Mouse (Mus musculus) intestine, embryonic 16.5 days (tissue): ENCODE measurements around the gene Wdr25. TPM values are rescaled to one million over a fixed set of nuclear protein-coding genes. Genes with fewer than 3 reads are reported as not detected.
A peak's percentile ranks its signal among the peaks of the same experiment; 100 is the strongest.

Experiments used
- ATAC-seq: fragments of 200-750 bp; cut with Nextera tagmentation; 2 replicates; pipeline ENCODE4 v1.8.0; 2017; ENCODE audit warnings: moderate TSS enrichment, moderate library complexity
- H3K27ac ChIP-seq: fragments of 300-500 bp; sonication (generic); 2 replicates; pipeline ENCODE4 v1.5.1; 2014; ENCODE audit warnings: mild to moderate bottlenecking, low read length
- H3K27me3 ChIP-seq: fragments of 300-500 bp; sonication (generic); replicated peaks from 2 replicates; pipeline ENCODE4 v1.6.1; 2014; ENCODE audit warnings: low read length, control low read depth, mixed read lengths; ENCODE audit not compliant: control insufficient read depth, insufficient read depth
- H3K36me3 ChIP-seq: fragments of 300-500 bp; sonication (generic); 2 replicates; pipeline ENCODE4 v1.6.1; 2014; ENCODE audit warnings: low read length, control low read depth; ENCODE audit not compliant: control insufficient read depth, insufficient read depth
- H3K4me1 ChIP-seq: fragments of 300-500 bp; sonication (generic); 2 replicates; pipeline ENCODE4 v1.6.1; 2014; ENCODE audit warnings: low read length, control low read depth, mixed read lengths; ENCODE audit not compliant: control insufficient read depth, insufficient read depth
- H3K4me2 ChIP-seq: fragments of 300-500 bp; sonication (generic); 2 replicates; pipeline ENCODE4 v1.6.1; 2014; ENCODE audit warnings: low read depth, low read length, control low read depth
- H3K4me3 ChIP-seq: fragments of 300-500 bp; sonication (generic); 2 replicates; pipeline ENCODE4 v1.5.1; 2014; ENCODE audit warnings: mild to moderate bottlenecking, low read length
- H3K9ac ChIP-seq: fragments of 300-500 bp; sonication (generic); 2 replicates; pipeline ENCODE4 v1.6.1; 2014; ENCODE audit warnings: low read depth, low read length
- H3K9me3 ChIP-seq: fragments of 300-500 bp; sonication (generic); 2 replicates; pipeline ENCODE4 v1.6.1; 2016; ENCODE audit warnings: low read length, control low read depth; ENCODE audit not compliant: control insufficient read depth
- WGBS: fragments of 180-500 bp; shearing (Covaris S2); extraction: QIAGEN DNeasy Blood & Tissue Kit; methylation state at CpG from one replicate; pipeline ENCODE4 v1.1.7; 2014; 5-methylcytosine and 5-hydroxymethylcytosine counted together
- polyA plus RNA-seq: library from polyadenylated mRNA; unstranded; fragments of >200 nt; fragmentation: Nextera tagmentation; extraction: Ambion mirVana; gene quantifications from 2 replicates; pipeline ENCODE4 v1.2.1, GENCODE M21; 2015

Gene Wdr25
- polyA plus RNA-seq, 1 experiment from 2014 or later = 6.9 TPM

DNA sequence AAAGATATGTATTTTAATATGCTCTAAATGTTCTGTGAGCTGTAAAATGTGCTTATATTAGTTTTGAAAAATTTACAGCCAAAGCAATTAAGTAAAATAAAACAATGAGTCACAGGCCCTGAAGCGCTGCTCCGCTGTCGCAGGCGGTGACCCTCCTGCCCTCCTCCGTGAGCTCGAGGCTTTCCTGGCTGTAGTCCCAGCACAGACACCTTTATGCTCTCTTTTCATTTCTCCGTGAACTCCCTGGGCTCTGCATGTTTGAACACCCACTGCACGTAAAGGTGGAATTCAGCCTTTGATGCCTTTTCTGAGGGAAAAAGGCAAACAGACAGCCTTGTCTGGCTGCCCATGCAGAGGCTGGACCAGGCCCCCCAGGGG is 10.8 kb downstream of the Wdr25 start:
- peaks cover 35% of the 10 kb centered on the region for H3K4me1 ChIP-seq
- no peaks in the 10 kb centered on the region for H3K9me3 ChIP-seq
- no peak overlapping the region for H3K4me3 ChIP-seq
- H3K36me3 ChIP-seq = no peaks in the 10 kb centered on the region
- peak overlapping the region; percentile 47 for H3K9ac ChIP-seq
- H3K4me2 ChIP-seq = no peak overlapping the region
- H3K27ac ChIP-seq = peak overlapping the region; percentile 17; the same call in 1 of the 2 replicates
- 29% methylated on average over 8 of the region's 8 CpGs for WGBS
- no peak for ATAC-seq
- no peaks in the 10 kb centered on the region for H3K27me3 ChIP-seq

DNA sequence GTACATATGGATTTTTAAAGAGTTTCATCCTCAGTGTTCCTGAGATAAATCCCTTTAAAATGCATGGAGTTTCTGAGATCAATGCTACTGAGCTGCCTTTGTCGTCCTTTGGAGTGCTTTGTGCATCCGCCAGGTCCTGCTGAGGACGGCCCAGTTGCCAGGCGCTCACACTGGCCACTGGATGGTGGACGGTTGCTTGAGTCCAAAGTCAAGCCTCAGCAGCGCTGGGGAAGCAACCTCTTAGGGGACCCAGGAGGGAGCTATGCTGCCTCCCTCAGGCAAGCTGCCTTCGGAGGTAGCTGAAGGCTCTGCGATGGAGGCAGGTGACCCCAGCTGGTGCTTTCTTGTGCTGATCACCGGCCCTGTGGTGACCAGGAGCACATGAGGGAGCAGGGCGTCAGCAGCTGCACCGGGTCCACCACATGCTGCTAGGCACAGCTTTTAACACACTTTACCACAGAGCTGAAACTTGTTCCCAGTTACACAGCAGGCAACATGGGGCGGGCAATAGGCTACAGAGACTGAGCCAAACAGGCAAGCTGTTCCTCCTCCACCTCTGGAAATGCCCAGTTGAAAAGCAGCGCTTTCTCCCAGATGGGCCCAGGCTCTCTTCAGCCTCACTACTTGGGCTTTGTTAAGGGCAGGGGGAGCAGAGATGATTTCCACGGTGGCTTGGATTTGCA is 12.3 kb downstream of the Wdr25 start:
- Histone ChIP-seq H3K27me3 (no peaks in the 10 kb centered on the region), H3K27ac (no peak overlapping the region), H3K4me1 (peaks cover 35% of the 10 kb centered on the region), H3K9me3 (no peaks in the 10 kb centered on the region), H3K4me3 (no peak overlapping the region), H3K36me3 (no peaks in the 10 kb centered on the region), H3K4me2 (no peak overlapping the region), H3K9ac (no peak overlapping the region)
- no peak for ATAC-seq
- WGBS = 56% methylated on average over 14 of the region's 14 CpGs

DNA sequence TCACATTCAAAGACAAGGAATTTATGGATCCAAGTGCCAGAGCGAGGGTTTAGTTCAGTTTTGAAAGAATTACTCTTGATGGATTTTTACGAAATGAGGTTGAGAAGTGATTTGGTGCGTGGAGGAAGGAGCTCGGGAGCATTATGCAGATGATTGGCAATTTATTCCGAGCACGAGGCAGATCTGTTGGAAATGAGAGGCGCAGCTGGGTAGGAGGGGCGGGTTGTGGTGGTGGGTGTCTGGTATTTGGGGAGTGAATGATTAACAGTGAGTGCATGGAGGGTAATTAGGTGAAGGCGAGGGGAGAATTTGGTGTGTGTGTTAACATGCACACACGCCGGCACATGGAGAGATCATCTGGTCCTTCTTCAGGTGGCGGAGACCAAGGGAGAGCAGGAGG is 13.0 kb downstream of the Wdr25 start:
- Histone ChIP-seq H3K27ac (0 out of 2 replicates have a peak overlapping the region, but pooled peaks have one; percentile 20), H3K4me2 (no peak overlapping the region)

DNA sequence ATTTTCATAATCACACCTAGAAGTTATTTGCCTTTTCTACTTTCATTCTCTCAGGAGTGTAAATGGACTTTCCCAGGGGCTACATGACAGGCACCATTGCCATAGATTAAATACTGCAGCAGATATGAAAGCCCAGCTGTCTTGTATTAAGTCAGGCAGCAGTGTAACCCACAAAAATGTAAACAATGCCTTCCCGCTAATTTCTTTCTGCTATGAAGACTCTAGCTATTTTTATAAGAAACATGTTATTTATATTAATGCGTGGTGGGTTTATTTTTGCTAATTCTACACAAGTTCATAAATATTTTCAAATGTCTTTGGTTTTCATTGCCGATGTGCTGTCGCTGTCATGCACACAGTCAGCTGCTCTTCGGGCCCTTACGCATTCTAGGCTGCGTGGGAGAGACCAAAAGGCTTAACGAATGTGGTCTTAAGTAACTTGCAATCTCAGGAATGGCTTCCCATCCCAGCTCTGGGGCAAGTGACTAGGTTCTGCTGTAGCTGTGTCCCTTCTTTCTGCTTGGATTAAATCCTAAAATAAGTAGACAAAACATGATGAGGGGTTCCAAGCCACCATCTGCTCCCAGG is 16.5 kb downstream of the Wdr25 start:
- 62% methylated on average over 8 of the region's 8 CpGs for WGBS
- H3K9ac ChIP-seq = no peak overlapping the region
- H3K27ac ChIP-seq = peak overlapping the region; percentile 53
- peaks cover 33% of the 10 kb centered on the region for H3K4me1 ChIP-seq
- H3K9me3 ChIP-seq = no peaks in the 10 kb centered on the region
- H3K27me3 ChIP-seq = no peaks in the 10 kb centered on the region
- H3K4me3 ChIP-seq = no peak overlapping the region
- no peaks in the 10 kb centered on the region for H3K36me3 ChIP-seq
- H3K4me2 ChIP-seq = no peak overlapping the region
- no peak for ATAC-seq

More for the DNA sequence above, 13.0 kb downstream of the Wdr25 start:
- no peaks in the 10 kb centered on the region for H3K9me3 ChIP-seq
- H3K9ac ChIP-seq = no peak overlapping the region
- no peak for ATAC-seq
- WGBS = 69% methylated on average over 12 of the region's 12 CpGs
- no peak overlapping the region for H3K4me3 ChIP-seq
- H3K4me1 ChIP-seq = peaks cover 29% of the 10 kb centered on the region
- H3K36me3 ChIP-seq = no peaks in the 10 kb centered on the region
- H3K27me3 ChIP-seq = no peaks in the 10 kb centered on the region

DNA sequence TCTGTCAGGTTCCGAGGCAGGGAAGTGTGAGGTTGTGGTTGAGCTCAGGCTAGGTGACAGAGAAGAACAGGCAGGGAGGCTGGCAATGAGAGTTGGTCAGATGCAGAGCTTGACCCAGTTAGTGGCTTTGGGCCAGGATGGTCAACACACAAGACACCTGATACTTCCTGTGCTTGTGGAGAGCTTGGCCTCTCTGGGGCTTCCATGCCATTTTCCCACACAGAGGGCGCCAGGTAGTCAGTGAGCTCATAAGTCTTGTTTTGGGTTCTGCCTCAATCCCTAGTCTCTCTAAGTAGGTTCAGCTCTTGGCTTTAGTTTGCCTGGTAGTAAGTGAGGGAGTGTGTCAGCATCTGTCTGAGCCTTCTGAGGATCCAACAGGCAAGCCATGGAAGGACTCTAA is 19.0 kb downstream of the Wdr25 start:
- no peak for ATAC-seq
- WGBS = 91% methylated on average over 2 of the region's 2 CpGs
- no peaks in the 10 kb centered on the region for H3K27me3 ChIP-seq
- no peak overlapping the region for H3K4me3 ChIP-seq
- no peaks in the 10 kb centered on the region for H3K9me3 ChIP-seq
- no peak overlapping the region for H3K9ac ChIP-seq
- no peaks in the 10 kb centered on the region for H3K36me3 ChIP-seq
- H3K4me1 ChIP-seq = peaks cover 29% of the 10 kb centered on the region
- H3K27ac ChIP-seq = no peak overlapping the region
- no peak overlapping the region for H3K4me2 ChIP-seq

DNA sequence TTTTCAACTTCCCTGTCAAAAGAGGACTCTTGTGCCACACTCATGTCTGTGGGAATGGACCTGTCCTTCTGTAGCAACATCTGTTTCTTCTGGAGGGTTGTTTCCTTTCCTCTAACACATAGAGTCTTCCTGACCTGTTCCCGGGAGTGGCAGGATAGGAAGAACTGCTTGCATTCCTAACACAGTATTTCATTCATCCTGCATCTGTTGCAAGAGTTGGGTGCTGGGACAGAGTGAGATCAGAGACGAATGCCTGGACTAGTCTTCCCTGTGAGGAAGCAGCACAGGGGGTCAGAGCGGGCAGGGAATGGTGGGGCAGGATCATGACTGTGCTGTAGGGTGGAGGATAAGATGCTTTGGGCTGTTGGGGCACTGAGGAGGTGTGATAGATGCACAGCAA is 20.8 kb downstream of the Wdr25 start:
- Histone ChIP-seq H3K27ac (no peak overlapping the region), H3K4me3 (no peak overlapping the region), H3K4me1 (peaks cover 20% of the 10 kb centered on the region), H3K27me3 (no peaks in the 10 kb centered on the region), H3K9ac (no peak overlapping the region), H3K9me3 (no peaks in the 10 kb centered on the region), H3K36me3 (no peaks in the 10 kb centered on the region), H3K4me2 (no peak overlapping the region)
- no peak for ATAC-seq
- WGBS = 56% methylated on average over 3 of the region's 3 CpGs

DNA sequence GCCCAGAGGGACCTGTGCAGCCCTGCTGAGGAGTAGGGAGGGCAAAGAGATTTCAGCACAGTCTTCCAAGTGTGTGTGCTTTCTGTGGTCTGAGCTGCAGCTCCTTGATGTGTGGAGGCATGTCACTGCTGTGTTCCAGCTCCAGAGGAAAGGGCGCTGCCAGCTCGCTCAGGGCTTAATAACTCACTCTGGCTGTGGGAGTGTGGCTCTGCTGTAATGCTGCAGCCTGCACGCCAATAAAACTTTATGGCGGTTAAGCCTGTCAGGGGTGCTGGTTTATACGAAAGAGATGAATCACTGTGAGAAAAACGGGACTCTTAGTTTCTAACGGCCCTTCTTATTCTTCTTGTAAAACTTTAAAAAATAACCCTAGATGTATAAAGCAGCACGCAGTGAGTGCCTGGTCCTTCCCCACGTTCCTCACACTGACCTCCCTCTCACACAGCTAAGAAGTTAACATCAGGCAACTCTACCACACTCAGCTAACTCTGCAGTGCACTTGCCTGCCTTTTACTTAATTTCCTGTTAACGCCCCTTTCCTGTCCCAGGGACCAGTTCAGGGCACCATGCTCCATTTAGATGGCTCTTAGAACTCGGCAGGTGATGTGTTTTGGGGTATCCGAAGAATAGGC is 21.4 kb downstream of the Wdr25 start:
- no peaks in the 10 kb centered on the region for H3K9me3 ChIP-seq
- H3K4me2 ChIP-seq = no peak overlapping the region
- no peaks in the 10 kb centered on the region for H3K36me3 ChIP-seq
- WGBS = 35% methylated on average over 12 of the region's 12 CpGs
- H3K4me1 ChIP-seq = peaks cover 20% of the 10 kb centered on the region
- peak; percentile 67 for ATAC-seq
- H3K9ac ChIP-seq = no peak overlapping the region
- no peak overlapping the region for H3K4me3 ChIP-seq
- no peaks in the 10 kb centered on the region for H3K27me3 ChIP-seq
- no peak overlapping the region for H3K27ac ChIP-seq

DNA sequence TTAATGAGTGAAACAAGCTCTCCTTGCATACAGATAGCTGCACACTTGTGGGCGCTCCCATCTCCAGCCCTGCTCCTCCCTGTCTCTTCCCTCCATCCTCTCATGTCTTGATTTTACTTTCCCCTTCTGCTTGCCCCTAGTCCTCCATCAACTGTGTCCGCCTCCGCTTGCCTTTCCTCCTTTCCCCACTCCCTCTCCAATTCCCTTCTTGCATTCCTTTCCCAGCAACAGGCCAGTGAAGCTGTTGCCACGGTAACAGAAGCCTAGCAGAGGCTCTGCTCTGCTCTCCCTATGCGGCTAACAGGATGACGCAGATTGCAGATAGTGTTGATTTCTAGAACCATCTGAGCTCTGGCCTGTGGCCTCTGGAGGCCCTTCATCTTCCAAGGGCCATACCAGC is 22.5 kb downstream of the Wdr25 start:
- WGBS = 39% methylated on average over 6 of the region's 6 CpGs
- Histone ChIP-seq H3K27ac (no peak overlapping the region), H3K4me2 (no peak overlapping the region), H3K27me3 (no peaks in the 10 kb centered on the region), H3K36me3 (no peaks in the 10 kb centered on the region), H3K4me1 (peaks cover 20% of the 10 kb centered on the region), H3K4me3 (no peak overlapping the region), H3K9me3 (no peaks in the 10 kb centered on the region), H3K9ac (no peak overlapping the region)
- ATAC-seq = peak; percentile 59

DNA sequence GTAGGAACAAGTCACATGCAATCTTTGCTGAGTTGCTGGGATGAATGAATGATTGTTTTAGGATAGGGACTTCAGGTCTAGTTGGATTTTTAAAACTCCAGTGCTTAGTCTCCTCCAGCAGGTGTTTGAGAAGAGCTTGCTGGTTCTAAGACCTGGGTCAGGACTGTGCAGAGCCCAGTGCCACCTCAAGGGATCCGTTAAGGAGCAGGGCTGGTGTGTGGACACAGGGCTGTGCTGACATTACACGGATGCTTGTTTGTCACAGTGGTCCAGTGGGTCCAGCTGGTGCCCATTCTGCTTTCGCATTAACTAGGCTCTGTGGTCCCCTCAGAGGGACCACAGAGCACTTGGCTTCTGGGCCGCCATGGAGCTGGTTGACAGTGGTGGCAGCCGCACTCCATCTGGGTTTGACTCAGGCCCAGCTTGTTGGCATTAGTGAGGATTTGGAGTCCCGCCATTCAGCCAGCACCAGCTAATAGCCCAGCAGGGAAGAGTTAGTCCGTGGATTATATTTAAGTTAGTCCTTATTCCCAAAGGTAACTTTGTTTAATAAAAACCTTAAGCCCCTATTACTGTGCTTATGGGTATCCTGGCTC is 23.1 kb downstream of the Wdr25 start:
- no peaks in the 10 kb centered on the region for H3K27me3 ChIP-seq
- peaks cover 20% of the 10 kb centered on the region for H3K4me1 ChIP-seq
- no peak overlapping the region for H3K27ac ChIP-seq
- H3K9ac ChIP-seq = no peak overlapping the region
- 86% methylated on average over 7 of the region's 7 CpGs for WGBS
- ATAC-seq = no peak
- no peaks in the 10 kb centered on the region for H3K36me3 ChIP-seq
- H3K4me3 ChIP-seq = no peak overlapping the region
- H3K9me3 ChIP-seq = no peaks in the 10 kb centered on the region
- no peak overlapping the region for H3K4me2 ChIP-seq
